Mouse (Mus musculus) granulocyte monocyte progenitor cell, adult 5-6 weeks (primary cell): ENCODE measurements around the gene Creb5. TPM values are rescaled to one million over a fixed set of nuclear protein-coding genes. Genes with fewer than 3 reads are reported as not detected.

ENCODE experiments used
- ATAC-seq: replicated peaks from 2 replicates; pipeline ENCODE4 v1.8.0; 2016; ENCODE audit warnings: mild to moderate bottlenecking, moderate TSS enrichment, inconsistent platforms; ENCODE audit not compliant: poor library complexity, severe bottlenecking
- total RNA-seq, 2 experiments: library from RNA; stranded (forward) in 1 of 2; stranded (reverse) in 1 of 2; fragments of 200-712, 200-1000 nt in 1 of 2; fragments of >200 nt in 1 of 2; fragmentation: Nextera tagmentation in 1 of 2; gene quantifications; 2 replicates each; pipeline ENCODE4 v1.2.3; 2014 to 2017

Gene Creb5
- total RNA-seq, 2 experiments from 2014 or later: 0.15 TPM; not detected in 1

DNA sequence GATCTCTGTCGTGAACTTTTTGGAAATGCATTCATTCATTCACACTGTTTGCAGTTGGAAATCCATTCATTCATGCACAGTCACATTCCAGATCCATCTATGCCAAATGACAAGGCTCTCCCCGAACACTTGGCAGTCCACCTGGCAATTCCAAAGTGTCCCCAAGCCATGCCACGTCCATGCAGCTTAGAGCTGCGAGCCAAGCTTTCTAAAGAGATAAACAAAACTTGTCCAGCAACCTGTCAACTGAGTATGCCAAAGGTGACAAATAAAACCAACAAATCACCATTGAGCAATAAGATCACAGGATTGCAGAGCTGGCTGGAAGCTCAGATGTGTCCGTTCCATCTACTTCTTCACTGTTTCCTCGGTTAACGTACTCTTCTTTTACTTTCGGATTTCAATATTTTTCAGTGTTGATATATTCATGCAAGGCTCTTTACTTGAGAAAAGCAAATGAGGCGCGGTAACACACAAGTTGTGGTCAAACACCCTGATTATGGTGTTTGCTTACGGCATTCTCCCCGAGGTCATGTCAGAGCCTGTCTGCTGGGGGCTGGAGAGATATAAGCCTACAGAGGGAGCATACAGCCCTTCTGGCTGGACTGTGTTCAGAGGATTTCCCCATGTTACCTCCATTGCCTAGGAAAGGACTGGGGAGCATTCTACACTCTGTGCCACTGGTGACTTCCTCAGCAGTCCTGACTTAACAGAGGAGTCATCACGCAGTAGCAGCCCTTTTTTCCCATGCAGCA lies 236.8 kb downstream of the Creb5 start:
- no peak for ATAC-seq

DNA sequence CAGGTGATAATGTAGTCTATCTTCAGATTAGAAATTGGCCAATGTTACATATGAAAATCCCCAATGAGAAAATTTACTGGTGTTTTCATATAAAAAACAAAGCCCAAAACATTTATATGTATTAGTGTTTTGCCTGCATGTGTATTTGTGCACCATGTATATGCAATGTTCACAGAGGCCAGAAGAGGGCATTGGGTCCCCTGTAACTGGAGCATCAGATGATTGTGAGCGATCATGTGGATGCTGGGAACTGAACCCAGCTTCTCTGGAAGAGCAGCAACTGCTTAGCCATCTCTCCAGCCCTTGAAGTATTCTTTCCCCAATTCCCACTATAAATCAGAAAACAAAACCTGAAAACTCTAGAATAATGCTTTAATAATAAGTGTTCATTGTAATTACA lies 239.4 kb downstream of the Creb5 start:
- no peak for ATAC-seq

DNA sequence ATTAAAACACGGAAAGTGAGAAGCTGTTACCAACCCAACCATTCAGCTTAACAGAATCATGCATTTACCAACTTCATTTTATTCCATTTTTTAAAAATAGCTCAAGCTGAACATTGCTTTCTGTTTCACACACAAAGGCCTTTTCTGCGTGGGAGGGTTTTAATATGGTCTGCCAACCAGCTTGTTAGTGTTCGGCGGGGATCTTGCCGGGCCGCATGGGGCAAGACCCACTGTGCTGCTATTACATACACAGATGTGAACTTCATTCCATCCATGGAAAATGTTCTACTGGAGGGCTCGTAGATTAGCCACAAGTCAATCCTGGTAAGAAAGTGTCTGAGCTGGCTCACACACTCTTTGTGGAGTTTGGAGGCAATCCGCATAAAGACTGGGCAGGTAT lies 243.7 kb downstream of the Creb5 start:
- ATAC-seq: no peak

DNA sequence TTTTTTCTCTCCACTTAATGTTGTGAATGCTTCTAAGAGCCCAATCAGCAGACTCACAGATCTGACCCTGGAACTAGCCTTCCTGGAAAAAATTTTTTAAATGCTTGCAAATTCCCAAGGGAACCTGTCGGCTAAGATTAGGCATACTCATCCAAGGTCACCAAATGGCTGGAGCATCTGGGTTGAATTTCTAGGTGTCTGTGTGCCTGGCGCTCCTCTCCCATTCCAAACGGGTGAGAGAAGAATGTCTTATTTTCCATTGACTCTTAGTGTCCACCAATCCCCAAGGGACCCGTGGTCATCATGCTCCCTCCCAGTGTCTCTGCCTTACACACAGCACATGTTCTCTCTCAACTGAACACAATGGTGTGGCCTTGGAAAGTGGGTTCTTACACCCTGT lies 244.4 kb downstream of the Creb5 start:
- ATAC-seq: no peak

DNA sequence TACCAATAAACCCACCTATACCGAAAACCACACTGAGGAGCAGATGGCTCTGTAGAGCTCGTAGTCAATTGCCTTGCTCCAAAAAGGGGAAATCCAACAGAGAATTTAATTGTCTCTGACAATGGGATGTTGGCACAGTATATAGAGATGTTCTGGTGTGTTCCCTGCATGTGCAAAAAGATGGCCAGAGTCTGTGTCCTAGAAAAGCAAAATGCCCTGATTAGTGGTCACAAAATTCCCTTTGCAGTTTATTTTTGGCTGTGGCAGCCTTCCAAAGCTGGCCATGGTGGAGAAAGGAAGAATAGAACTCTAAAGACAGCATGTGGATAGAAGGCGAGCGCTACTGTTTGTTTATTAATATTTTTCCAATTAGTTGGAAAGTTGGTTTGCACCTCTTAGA lies 250.5 kb downstream of the Creb5 start:
- no peak for ATAC-seq

DNA sequence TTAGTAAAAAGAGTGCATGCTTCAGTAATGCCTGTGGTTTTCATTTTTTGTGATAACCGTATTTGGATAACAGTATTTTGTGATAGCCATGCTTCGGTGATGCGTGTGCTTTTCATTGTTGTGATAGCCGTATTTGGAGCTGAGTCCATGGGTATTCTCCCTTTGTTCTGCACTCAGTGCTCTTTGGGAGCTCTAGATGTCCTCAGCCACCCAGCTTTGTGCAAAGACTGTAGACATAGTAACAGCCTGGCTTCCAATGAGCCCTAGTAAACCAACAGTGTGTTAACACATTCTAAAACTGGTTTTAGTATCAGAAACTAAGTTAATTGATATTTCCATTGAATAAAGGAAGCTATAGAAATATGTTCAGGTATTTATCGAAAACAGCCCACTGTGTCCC lies 254.7 kb downstream of the Creb5 start:
- no peak for ATAC-seq

DNA sequence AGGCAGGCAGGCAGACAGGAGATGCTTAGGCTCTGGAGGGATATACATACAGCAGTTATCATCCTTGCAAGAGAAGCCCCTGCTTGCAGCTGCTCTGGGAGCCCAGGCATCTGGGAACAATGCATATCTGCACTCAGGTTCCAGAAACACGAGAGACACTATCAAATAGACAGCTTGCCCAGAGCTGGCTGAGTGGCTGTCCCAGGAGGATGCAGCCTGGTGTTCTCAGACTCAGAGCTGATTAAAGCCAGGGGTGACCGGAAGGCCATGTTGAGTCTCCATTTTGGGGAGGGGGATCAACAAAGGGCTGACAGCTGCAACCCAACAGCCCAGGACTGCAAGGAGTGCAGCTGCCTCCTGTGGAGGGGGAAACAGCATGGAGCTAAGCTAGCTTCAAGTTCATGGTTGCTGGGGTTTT lies 258.4 kb downstream of the Creb5 start:
- no peak for ATAC-seq

DNA sequence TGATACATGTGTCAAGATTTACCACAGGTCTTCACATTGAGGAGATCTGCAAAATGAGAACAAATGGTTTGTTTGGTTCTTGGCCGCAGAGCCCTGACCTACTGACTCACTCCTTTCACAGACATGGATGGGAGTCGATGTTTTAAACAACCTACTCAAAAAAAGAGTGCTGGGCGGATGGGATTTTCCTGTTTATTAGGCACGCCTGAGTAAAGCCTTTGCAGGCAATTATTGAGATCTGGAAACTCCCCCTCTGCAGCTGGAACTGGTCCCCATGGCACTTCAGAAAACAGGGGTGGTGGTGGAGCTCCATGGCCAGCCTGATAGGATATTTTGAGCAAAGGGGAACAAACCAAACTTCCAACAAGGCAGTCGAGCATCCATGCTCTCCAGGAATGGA lies 258.9 kb downstream of the Creb5 start:
- ATAC-seq: no peak

DNA sequence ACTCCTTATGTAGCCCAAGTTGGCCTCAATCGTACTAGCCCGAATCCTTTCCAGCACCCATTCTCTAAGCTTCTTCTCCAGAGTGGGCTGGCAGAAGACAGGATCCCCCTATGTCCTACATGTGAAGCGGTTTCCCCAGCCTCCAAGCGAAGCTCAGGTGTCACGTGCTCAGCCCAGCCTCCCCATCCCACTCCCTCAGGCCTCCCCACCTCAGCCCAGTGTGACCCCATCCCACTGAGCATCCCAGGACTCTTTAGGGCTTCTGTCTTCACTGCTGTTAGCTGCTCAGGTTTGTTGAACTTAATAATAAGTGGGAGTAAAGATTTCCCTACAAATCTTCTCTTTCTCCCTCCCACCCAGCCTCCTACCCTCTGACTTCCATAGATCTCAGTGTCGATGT lies 261.2 kb downstream of the Creb5 start:
- ATAC-seq: no peak

DNA sequence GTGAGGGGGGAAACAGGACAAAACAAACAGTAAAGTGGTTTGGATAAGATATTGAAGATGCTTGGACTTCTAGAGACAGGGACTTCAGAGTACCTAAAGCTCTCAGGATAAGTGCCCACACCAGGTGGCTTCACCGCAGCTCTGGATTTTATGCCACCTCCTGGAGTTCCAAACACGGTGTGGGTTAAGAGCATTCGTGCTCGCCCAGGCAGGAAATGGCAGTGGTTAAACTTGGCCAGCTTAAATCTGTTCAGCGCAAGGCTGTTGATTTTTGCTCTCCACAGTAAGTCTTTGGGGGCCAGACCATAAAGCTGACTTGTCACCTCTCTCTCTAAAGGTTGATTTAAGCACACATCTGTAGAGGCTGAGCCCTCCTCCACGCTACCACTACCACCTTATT lies 262.3 kb downstream of the Creb5 start:
- no peak for ATAC-seq

DNA sequence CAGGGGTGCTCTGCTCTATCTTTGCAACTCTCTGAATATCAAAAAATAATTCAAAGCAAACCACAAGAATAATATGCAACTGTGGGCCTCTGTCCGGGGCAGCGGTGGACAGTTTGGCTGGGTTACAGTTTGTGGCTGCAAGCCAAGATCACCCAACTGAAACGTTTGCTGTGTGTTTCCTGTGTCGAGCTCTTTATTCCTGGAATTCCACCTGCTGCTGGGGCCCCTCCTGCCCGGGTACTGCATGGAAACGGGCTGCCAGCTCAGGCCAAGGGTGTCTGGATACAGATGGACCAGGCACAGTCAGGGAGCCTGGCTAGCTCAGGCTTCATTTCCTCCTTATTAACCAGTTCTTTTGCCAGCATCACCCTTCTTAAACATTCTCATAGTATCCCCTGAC lies 269.0 kb downstream of the Creb5 start:
- ATAC-seq: no peak

DNA sequence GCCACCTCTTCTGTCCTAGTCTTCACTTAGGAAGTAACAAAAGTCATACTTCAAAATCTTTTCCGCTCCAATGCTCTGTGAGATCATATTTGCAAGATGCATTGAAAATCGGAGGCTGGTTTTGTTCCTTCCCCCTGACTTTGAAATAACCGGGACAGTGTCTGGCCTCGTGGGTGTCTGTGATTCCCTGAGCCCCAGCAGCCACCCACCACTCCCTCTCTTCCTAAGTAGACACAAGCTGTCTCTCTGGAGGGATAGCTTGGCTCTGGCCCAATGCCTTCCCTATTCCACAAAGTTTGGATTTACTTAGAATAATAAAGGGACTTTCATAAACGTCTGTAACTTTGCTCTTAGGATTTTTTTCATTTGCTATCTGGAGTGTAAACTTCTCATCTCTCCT lies 273.9 kb downstream of the Creb5 start:
- no peak for ATAC-seq

DNA sequence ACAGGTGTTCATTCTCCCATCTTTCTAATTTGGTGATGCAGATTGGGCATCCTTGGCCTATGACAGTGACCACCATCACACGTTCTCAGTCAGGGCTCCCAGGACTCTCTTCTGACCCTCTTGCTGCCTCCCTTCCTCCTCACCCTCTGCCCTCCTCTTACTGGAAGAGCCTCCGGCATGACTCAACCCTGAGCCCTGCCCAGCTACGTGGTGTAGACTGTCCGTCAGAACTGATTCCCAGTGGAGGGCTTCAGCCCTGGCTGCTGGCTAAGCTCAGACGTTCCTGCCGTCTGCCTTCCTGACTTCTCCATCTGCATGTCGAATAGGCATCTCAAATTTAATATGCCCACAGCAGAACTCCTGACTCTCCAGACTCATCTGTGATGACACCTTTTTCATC lies 275.5 kb downstream of the Creb5 start:
- ATAC-seq: no peak

DNA sequence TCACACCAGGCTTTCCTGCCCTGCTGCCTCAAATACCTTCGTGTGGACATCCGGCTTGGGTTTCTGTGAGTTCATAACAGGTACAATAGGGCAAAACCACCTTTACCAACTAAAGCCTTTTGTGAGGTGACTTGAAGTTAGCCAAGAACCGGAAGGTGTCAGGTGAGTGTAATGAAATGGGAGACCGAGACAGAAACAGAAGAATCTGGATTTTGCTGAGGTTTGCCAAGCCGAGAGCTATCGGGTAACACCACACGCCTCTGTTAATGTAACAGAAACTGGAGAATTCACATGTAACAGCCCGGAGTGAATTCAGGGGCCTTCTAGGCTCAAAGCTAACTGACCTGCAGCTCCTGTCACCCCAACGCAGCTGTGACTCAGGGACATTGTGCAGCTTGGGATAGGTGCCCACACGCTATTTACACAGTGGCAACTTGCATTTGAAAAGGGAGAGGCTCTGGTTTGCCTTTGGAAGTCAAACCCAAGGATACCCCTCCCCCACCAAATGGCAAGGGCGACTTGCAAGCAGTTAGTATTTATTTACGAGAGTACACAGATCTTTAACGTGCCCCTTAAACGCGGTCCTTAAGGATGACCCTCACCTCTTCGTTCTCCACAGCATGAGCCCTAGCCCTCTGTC lies 276.6 kb downstream of the Creb5 start:
- no peak for ATAC-seq

DNA sequence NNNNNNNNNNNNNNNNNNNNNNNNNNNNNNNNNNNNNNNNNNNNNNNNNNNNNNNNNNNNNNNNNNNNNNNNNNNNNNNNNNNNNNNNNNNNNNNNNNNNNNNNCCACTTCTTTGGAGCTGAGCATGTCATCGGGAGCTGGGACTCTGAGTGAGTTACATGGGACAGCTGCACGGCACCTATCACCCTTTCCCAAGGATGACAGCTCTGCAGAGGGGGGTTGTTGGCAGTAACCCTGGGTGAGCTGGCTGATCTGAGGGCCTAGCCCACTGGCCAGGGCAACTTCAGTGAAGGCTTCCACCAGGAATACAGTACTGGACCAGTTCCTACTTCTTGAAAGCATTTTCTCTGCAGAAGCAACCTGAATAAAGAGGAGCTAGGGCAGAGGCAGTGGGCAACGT lies 282.4 kb downstream of the Creb5 start:
- ATAC-seq: no peak

DNA sequence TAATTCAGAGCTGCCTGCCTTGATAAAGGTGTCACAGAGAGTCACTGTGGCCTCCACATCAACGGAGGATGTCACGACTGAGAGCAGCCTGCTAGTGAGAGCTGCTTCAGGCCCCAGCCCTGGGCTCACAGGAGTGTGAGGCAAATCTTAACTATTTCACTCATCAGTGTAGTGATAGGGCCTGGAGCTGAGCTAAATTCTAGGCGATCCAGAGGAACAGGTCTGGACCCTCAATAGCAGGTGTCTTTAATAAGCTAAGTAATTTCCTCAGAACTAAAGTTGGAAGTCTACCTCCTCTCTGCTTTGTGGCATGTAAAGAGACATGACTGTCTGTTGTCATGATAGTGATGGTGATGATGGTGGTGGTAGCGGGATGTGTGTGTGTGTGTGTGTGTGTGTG lies 283.8 kb downstream of the Creb5 start:
- ATAC-seq: no peak

DNA sequence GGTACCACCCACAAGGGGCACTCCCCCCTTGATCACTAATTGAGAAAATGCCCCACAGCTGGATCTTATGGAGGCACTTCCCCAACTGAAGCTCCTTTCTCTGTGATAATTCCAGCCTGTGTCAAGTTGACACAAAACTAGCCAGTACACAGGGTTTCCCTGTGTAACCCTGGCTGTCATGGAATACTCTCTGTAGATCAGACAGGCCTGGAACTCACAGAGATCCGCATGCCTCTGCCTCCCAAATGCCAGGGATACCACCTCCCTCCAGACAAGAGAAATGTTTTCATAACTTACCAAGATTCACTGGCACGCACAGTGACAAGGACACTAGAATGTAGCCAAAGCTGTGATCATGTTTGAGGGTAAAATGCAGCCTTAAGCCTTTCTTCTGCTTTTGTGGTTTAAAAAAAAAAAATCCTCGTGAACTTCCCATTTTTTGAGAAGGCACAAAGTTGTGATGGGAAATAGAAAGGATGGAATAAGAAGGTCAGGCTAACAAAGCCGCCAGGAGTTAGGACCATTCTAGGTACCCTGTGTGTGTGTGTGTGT lies 284.6 kb downstream of the Creb5 start:
- ATAC-seq: peak; percentile 52

DNA sequence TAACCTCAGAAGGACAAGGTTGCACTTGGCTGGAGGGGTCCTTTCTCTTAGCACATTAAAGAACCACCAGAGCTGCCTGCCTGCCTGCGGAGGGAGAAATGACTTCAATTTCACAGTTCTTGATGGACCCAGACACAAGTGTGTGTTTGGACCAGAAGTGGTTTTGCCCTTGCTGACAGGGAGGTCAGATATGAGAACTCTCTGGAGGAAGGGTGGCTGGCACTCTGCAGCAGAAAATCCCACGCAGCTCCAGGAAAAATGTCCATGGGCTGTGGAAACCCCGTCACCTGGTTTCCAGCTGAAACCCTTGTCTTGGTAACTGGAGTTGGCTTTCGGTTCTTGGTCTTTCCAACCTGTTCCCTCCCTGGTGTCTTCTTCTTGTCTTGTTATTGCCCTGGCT lies 285.4 kb downstream of the Creb5 start:
- ATAC-seq: no peak

DNA sequence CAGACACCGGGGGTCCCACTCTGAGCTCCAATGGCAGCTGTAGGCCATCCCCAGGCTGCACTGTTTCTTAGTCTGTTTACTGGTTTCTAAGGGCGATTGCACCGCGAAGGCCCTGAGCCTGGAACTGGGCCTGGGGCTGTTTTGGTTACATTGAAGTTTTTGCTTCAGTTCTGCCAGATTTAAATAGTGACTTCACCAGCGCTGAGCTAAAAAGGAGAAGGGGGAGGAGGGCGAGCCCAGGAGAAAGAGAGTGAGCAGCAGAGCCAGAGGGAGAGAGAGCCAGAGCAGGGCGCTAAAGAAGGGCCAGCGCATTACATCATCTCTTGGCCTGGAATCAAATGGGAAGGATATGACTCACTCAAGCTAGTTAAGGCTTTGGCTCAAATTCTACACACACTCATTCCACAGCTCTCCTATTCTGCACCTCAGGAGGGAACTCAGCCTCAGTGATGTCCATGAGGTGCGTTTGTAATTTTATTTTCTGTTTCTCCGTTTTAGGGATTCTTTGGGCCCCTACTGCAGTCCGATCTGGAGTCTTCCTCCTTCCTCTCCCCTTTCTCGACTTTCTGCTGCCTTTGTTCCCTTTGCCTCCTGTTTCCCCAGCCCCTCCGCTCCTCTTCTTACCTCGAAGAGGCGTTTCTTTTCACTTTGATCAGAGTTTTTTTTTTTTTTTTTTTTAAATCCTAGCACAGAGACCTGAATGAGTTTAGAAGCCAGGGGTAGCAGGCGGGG lies 286.1 kb downstream of the Creb5 start:
- ATAC-seq: peak; percentile 90

DNA sequence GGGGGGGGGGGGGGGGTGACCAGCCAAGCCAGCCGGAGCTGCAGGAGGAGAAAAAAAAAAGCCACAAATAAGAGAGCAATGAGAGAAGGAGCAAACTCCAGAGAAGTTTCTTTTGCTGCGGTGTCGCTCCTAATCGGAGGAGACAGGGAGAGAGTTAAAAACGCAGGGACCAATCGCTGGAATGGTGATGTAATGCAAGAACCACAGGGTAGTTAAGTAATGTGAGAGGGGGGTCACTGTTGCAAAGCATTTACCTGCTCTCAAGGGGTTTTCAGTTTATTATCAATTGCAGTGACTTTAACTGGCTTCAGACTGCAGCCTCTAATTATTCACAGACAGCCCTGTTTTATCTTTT lies 286.6 kb downstream of the Creb5 start:
- ATAC-seq: no peak

DNA sequence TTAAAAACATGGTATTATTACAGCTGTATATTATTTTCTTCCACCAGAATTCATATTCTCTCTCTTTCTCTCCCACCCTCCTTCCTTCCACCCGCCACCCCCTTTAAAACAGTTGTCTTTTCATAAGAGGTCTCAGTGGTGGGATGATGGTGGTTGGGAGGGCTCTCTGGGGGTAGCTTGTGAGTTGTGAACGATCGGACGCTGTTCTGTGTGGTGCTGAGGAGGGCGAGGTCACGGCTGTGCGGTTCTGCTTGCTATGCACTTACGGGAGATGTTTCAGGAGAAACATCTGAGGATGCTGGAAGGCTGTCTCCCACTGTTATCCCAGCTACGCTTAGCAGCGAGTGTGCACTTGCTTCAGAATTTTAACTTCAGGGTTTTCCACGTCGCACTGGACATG lies 287.0 kb downstream of the Creb5 start:
- ATAC-seq: no peak
